Mouse (Mus musculus) lung, postnatal 14 days (tissue): Measurements from ENCODE around the gene Tm4sf5.
"Not testable (repeated sequence)": the region's sequence is repeated elsewhere in the genome, so short reads cannot be mapped to it uniquely, and the experiment has no call there.

Source experiments
- DNase-seq: peaks from one replicate; pipeline ENCODE4 v3.0.0; 2021

Gene Tm4sf5

GRCm38 (mm10) chr11:70504970-70505369 lies at the start of gene Tm4sf5:
Tm4sf5 (plus strand) TSS chr11:70505244.
- DNase-seq: no peak

- DNase-seq: peak; percentile 22
Observed at GRCm38 (mm10) chr11:70458688-70459600, 46.1 kb upstream of the Tm4sf5 start, which contains the start of gene Zmynd15. Zmynd15 (plus strand) TSS chr11:70459433.

DNA sequence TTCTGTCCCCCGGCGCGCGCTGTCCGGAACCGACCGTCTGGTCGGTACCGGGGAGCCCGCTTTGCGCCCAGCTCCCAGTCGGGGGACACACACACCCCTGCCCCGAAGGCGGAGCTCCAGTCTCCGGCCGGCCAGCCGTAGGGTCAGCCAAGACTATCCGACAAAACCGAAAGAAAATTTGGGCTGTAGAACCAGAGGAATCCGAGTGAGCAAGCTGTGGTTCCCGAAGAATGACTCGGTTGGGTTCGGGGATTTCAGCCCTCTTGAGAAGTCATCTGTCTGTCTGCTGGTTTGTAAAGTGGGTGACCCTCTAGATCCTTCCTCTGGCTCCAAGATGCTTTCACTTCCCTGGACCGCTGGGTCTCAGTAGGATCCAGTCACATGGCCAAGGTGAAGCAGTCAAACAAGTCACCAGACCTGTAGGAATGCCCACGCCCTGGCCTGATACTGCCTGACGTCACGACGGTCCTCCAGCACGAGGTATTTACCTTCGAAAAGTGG lies 45.4 kb upstream of the Tm4sf5 start, which contains the start of gene Cxcl16:
Cxcl16 (minus strand) TSS at position 384 of the 501 bp plus-strand sequence.
- peak; percentile 60 for DNase-seq

DNA sequence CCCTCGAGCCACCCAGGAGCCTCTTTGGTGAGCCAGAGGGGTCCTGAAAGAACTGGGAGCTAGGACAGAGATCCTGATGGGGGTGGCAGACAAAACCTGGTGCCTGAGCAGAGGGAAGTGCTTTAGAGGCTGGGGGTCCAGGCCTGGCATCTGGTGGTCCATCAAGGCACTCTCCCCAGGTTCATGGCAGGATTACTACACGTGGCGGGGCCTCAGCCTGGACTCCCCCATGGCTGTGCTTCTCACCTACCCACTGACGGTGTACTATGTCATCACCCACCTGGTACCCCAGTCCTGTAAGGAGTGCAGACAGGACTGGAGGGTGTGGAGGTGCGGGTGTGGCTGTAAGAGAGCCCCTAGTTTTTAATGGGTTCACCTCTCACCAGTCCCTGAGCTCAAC lies 41.1 kb upstream of the Tm4sf5 start:
- DNase-seq: no peak

GRCm38 (mm10) chr11:70465211-70465610 lies 39.8 kb upstream of the Tm4sf5 start:
- DNase-seq: no peak

DNA sequence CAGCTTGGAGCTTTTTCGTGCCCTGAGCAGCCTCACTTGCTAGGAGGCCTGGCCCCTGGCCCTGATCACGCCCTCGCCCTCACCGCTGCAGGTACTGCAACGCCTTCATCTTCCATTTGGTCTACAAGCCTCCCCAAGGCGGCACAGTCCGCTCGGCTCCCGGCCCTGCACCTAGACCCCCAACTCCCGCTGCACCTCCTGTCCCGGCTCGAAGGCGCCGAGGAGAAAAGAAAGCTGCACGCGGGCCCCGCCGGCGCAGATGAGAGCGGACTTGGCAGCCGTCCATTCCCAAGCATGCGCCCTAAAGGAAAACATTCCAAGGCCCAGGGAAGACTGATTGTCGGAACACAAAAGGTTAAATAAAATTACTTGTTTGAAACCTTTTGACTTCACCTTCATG lies 39.2 kb upstream of the Tm4sf5 start:
- DNase-seq: peak; percentile 56

DNA sequence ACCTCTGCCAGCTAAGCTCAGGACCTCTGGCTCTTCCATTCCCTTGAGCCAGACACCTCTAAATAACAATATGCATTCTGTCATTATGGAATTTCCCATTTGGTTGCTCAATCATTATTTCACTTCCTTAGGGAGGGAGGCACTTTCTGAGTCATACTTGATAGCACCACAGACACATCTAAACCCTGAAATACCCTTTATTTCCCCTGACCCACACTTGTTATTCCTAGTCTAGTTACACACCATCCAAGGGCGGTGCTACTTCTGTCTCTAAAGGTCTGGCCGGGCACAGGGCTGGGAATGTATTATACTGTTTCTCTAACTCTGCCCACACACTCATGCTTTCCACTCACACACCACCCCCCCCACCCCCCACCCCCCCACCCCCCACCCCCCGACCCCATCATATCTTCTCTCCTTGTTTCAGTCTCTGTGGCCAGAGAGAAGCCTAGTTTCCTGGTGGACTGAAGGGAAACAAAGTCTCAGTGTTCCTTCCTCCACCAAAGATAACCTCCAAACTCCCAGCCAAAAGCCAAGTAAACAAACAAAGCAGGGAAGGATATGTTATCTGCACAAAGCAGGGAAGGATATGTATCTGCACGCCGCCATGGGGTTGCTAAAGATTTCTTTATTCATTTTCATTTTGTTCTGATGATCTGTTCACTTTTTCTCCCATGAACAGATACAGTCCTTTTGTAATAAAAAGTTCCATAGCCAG lies 37.0 kb upstream of the Tm4sf5 start:
- DNase-seq: no peak

DNA sequence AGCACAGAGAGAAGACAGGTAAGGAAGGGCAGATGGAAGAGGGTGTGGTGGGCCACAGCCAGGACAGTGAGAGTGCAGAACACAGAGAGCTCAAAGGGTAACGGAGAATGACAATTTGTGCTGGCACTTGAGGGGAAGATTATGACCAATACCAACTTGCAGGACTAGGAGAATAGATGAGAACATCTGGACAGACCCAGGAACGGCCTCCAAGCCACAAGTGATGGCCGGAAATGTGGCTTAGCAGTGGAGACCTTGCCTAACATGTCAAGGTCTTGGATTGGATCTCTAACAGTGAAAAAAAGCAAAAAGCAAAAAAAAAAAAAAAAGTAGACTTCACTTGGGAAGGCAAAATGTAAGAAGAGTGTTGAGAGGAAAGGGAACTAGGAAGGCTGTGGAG lies 35.3 kb upstream of the Tm4sf5 start:
- no peak for DNase-seq

DNA sequence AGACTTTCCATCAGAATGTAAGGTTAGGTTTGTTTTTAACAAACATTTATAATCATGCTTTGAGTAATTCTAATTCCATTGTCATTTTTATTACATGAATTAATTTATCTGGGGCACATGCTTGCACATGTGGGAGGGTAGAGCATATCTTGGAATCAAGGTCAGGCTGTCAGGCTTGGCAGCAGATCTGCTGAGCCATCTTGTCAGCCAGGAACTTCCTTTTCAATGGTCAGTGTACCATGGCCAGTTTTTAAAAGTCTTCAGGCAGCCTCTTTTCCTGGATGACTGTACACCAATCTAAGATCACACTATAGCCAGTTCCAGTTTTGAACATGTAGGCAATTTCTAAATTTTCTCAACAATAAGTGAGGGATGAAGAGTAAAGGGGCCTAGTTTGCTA lies 32.3 kb upstream of the Tm4sf5 start:
- no peak for DNase-seq

GRCm38 (mm10) chr11:70473291-70473690 lies 31.8 kb upstream of the Tm4sf5 start:
- not testable (repeated sequence) for DNase-seq

GRCm38 (mm10) chr11:70474872-70475534 lies 30.0 kb upstream of the Tm4sf5 start:
- no peak for DNase-seq

GRCm38 (mm10) chr11:70485498-70485897 lies 19.5 kb upstream of the Tm4sf5 start:
- no peak for DNase-seq

DNA sequence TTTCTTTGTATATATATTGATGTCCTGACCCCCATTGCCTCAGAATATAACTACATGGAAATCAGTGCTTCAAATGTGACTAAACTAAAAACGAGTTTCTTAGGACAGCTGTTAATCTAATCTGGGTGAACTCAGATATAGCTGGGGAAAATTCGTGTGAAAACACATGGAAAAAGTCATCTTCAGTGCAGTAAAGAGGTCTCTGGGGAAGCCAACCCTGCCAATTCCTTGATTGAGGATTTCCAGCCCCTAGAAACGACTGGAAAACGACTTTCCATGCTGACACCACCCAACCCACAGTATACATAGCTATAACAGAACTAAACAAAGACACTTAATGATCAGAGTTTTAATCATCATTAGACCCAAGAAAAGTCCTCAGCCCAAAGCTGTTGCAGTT lies 17.2 kb upstream of the Tm4sf5 start:
- no peak for DNase-seq

GRCm38 (mm10) chr11:70489138-70489537 lies 15.9 kb upstream of the Tm4sf5 start:
- DNase-seq: no peak

DNA sequence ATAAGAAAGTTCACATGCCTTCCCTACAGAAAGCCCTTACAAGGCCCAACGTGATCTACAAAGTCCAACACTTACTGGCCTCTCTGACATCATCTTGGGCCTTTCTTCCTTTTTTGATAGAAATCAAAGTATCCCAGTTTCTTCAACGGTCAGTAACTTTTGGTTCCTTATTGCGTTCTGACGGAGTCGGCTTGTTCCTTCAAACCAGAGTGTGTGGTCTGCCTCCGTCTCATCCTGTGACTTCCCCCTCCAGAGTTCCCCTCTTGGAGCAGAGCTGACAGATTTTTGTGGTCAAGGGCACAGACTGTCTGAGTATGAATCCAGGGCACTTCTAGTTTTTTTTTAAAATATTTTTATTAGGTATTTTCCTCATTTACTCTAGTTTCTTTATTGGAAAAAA lies 15.4 kb upstream of the Tm4sf5 start:
- DNase-seq: no peak

- peak; percentile 59 for DNase-seq
Observed at GRCm38 (mm10) chr11:70499566-70500475, 5.2 kb upstream of the Tm4sf5 start.

- no peak for DNase-seq
Observed at GRCm38 (mm10) chr11:70500476-70500812, 4.6 kb upstream of the Tm4sf5 start.

GRCm38 (mm10) chr11:70502018-70502417 lies 3.0 kb upstream of the Tm4sf5 start:
- DNase-seq: no peak

DNA sequence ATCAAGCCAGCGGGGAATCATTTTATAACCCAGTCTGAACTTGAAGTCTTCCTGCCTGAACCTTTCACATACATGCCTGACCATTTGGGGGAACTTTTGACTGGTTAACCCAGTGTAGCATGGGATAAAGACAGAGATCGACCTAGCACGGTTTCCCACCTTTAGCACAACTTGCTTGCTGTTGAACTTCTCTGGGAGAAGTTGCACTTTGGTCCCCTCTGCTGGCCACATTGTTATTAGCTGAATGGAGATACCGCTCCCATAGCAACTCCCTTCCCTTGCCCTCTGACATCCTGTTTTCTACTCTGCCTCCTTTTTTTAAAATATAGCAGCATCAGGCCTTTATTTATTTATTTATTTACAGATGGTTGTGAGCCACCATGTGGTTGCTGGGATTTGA lies 1.3 kb downstream of the Tm4sf5 start:
- DNase-seq: peak; percentile 86

DNA sequence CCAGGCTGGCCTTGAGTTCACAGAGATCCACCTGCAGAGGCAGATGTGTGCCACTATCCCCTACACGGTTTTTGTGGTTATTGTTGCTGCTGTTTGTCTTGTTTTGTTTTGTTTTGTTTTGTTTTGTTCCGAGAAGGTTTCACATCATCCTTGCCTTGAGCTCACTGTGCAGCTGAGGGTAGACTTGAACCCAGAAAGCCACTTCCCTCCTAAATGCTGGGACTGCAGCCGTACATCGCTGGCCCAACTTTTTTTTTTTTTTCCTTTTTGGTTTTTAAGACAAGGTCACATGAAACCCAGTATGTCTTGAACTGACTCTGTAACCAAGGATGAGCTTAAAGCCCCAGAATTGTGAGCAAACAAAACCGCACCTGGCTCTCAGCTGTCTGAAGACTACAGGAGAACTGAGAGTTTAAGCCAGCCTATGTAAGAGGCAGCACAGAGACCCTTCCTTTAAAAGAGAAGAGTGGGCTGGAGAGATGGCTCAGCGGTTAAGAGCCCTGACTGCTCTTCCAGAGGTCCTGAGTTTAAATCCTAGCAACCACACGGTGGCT lies 2.0 kb downstream of the Tm4sf5 start:
- DNase-seq: no peak

DNA sequence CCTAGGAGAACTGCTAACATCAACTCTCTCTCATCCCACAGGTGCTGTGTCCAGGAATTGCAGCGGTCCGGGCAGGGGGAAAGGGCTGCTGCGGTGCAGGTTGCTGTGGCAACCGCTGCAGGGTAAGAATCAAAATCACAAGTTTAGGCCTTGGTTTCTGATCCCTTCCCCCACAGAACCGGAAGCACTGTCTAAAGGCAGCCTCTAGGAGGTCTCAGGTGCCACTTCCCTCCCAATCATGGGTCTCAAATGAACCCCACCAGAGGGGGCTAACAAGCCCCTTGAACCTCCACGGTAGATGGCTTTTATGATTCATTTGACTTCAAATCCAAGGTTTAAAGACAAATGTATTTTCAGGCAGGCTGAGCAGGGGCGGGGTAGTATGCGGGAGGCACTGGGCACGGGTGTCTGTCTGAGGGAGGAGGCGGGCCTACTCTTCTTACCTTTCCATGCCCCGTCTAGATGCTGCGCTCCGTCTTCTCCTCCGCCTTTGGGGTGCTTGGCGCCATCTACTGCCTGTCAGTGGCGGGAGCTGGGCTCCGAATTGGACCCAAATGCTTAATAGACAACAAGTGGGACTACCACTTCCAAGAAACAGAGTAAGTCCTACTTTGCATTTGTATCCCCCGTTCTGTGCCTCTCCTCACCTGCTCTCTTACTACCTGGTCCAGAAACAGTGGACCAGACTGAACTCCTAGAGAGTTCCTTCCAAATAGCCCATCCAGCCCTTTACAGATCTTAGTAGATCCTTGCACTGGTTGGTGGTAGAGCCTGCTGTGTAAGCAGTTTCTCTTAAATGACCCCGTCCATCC lies 4.9 kb downstream of the Tm4sf5 start:
- DNase-seq: peak; percentile 51
